Mouse (Mus musculus) adrenal gland, postnatal 10 days (tissue): ENCODE measurements around the gene Cdc42se2. TPM values are rescaled to one million over a fixed set of nuclear protein-coding genes. Genes with fewer than 3 reads are reported as not detected.

Source experiments
- DNase-seq: peaks from one replicate; pipeline ENCODE4 v3.0.0; 2021; ENCODE audit warnings: mixed read lengths
- total RNA-seq, 2 experiments: library from RNA; stranded (reverse); gene quantifications; 2 replicates each; pipeline ENCODE4 v1.2.3; 2021

The Cdc42se2 gene
- total RNA-seq, 2 experiments from 2014 or later, result 24.4 to 27.7 TPM

- no peak for DNase-seq
Observed at GRCm38 (mm10) chr11:54709645-54710044, 77.8 kb downstream of the Cdc42se2 start.

- no peak for DNase-seq
Observed at GRCm38 (mm10) chr11:54708153-54708552, 79.3 kb downstream of the Cdc42se2 start.

- DNase-seq, result peak; percentile 85
Observed at GRCm38 (mm10) chr11:54703306-54703705, 84.2 kb downstream of the Cdc42se2 start.

- no peak for DNase-seq
Observed at GRCm38 (mm10) chr11:54701848-54702247, 85.6 kb downstream of the Cdc42se2 start.

GRCm38 (mm10) chr11:54699972-54700371 lies 87.5 kb downstream of the Cdc42se2 start:
- DNase-seq, result no peak

- DNase-seq, result no peak
Observed at GRCm38 (mm10) chr11:54698636-54699035, 88.8 kb downstream of the Cdc42se2 start.

- DNase-seq, result no peak
Observed at GRCm38 (mm10) chr11:54697611-54698010, 89.9 kb downstream of the Cdc42se2 start.

- peak; percentile 66 for DNase-seq
Observed at GRCm38 (mm10) chr11:54695951-54696350, 91.5 kb downstream of the Cdc42se2 start.

GRCm38 (mm10) chr11:54694291-54694690 lies 93.2 kb downstream of the Cdc42se2 start:
- DNase-seq, result no peak

GRCm38 (mm10) chr11:54693696-54694095 lies 93.8 kb downstream of the Cdc42se2 start:
- DNase-seq, result no peak

- DNase-seq, result no peak
Observed at GRCm38 (mm10) chr11:54691179-54691578, 96.3 kb downstream of the Cdc42se2 start.

GRCm38 (mm10) chr11:54690171-54690570 lies 97.3 kb downstream of the Cdc42se2 start:
- no peak for DNase-seq

- DNase-seq, result no peak
Observed at GRCm38 (mm10) chr11:54684831-54685230, 102.6 kb downstream of the Cdc42se2 start.

- no peak for DNase-seq
Observed at GRCm38 (mm10) chr11:54679141-54679540, 108.3 kb downstream of the Cdc42se2 start.

- no peak for DNase-seq
Observed at GRCm38 (mm10) chr11:54675792-54676489, 111.5 kb downstream of the Cdc42se2 start.

- no peak for DNase-seq
Observed at GRCm38 (mm10) chr11:54673575-54674298, 113.7 kb downstream of the Cdc42se2 start.

Other genes starting within 250 kb of the Cdc42se2 start
- 10 to 100 TPM; 14.5 to 30.3 TPM for gene Lyrm7, start 73.2 kb upstream of the Cdc42se2 start, total RNA-seq
- gene Hint1, start 78.7 kb upstream of the Cdc42se2 start, total RNA-seq, result 100 to 1,000 TPM; 337 to 370 TPM
- gene Gpx3, start 114.8 kb upstream of the Cdc42se2 start, total RNA-seq, result 100 to 1,000 TPM; 116 to 123 TPM
- 10 to 100 TPM; 53.2 to 64.1 TPM for gene Tnip1, start 175.2 kb upstream of the Cdc42se2 start, total RNA-seq
- gene Anxa6, start 245.8 kb upstream of the Cdc42se2 start, total RNA-seq, result 100 to 1,000 TPM; 181 to 222 TPM